Mouse (Mus musculus): Measurements from ENCODE around the gene Ube2m. TPM values are rescaled to one million over a fixed set of nuclear protein-coding genes. Genes with fewer than 3 reads are reported as not detected.
A peak's percentile ranks its signal among the peaks of the same experiment; 100 is the strongest.

Ube2m gene
- total and polyA plus RNA-seq, 2 experiments from 2014 or later: 146 to 383 TPM

GRCm38 (mm10) chr7:13043445-13044253 lies 5.6 kb upstream of the Ube2m start:
- Histone ChIP-seq H3K4me2 (ENCODE audit: low read depth, low read length, poor library complexity, severe bottlenecking) (peak overlapping the region; percentile 65), H3K9ac (replicated peaks; ENCODE audit: low read length, poor library complexity, severe bottlenecking) (peak overlapping the region; percentile 72), H3K4me1 (ENCODE audit: insufficient read depth, low read length) (peaks cover 7% of the 10 kb centered on the region; the same call in 1 of the 2 replicates), H3K36me3 (ENCODE audit: insufficient read depth, low read length) (no peaks in the 10 kb centered on the region), H3K27me3 (ENCODE audit: insufficient read depth, low read length) (peaks cover 10% of the 10 kb centered on the region; the same call in 1 of the 2 replicates), H3K27ac (ENCODE audit: low read depth, low read length) (peak overlapping the region; percentile 65), H3K4me3 (ENCODE audit: low read depth, low read length) (peak overlapping the region; percentile 39), H3K9me3 (ENCODE audit: low read length) (no peaks in the 10 kb centered on the region)
- DNase-seq (ENCODE audit: low spot score): peak; percentile 48
- TF ChIP-seq CTCF (IDR thresholded peaks at IDR 0.05): no peak
- peak; percentile 63 for ATAC-seq (ENCODE audit: low FRiP score)
- WGBS: 3% methylated on average over 87 of the region's 88 CpGs

GRCm38 (mm10) chr7:13043120-13043444 lies 5.0 kb upstream of the Ube2m start:
- ATAC-seq (ENCODE audit: low FRiP score) (no peak), DNase-seq (ENCODE audit: low spot score) (no peak)
- Histone ChIP-seq H3K36me3 (ENCODE audit: insufficient read depth, low read length) (no peaks in the 10 kb centered on the region), H3K4me3 (ENCODE audit: low read depth, low read length) (peak overlapping the region; percentile 39), H3K27ac (ENCODE audit: low read depth, low read length) (peak overlapping the region; percentile 65), H3K9me3 (ENCODE audit: low read length) (no peaks in the 10 kb centered on the region), H3K27me3 (ENCODE audit: insufficient read depth, low read length) (peaks cover 10% of the 10 kb centered on the region; the same call in 1 of the 2 replicates), H3K4me2 (ENCODE audit: low read depth, low read length, poor library complexity, severe bottlenecking) (peak overlapping the region; percentile 65), H3K4me1 (ENCODE audit: insufficient read depth, low read length) (peaks cover 7% of the 10 kb centered on the region; the same call in 1 of the 2 replicates), H3K9ac (replicated peaks; ENCODE audit: low read length, poor library complexity, severe bottlenecking) (peak overlapping the region; percentile 72)
- 41% methylated on average over 16 of the region's 16 CpGs for WGBS
- no peak for TF ChIP-seq CTCF (IDR thresholded peaks at IDR 0.05)

- DNase-seq (ENCODE audit: low spot score) (no peak), ATAC-seq (ENCODE audit: low FRiP score) (no peak)
- WGBS: 83% methylated on average over 6 of the region's 6 CpGs
- no peak overlapping the region for H3K4me3 ChIP-seq (ENCODE audit: low read depth, low read length)
- no peak overlapping the region for H3K4me2 ChIP-seq (ENCODE audit: low read depth, low read length, poor library complexity, severe bottlenecking)
- peaks cover 7% of the 10 kb centered on the region; the same call in 1 of the 2 replicates for H3K4me1 ChIP-seq (ENCODE audit: insufficient read depth, low read length)
- TF ChIP-seq CTCF (IDR thresholded peaks at IDR 0.05): no peak
- H3K9ac ChIP-seq (replicated peaks; ENCODE audit: low read length, poor library complexity, severe bottlenecking): no peak overlapping the region
- H3K9me3 ChIP-seq (ENCODE audit: low read length): no peaks in the 10 kb centered on the region
- H3K27ac ChIP-seq (ENCODE audit: low read depth, low read length): no peak overlapping the region
- H3K36me3 ChIP-seq (ENCODE audit: insufficient read depth, low read length): no peaks in the 10 kb centered on the region
- H3K27me3 ChIP-seq (ENCODE audit: insufficient read depth, low read length): peaks cover 10% of the 10 kb centered on the region; the same call in 1 of the 2 replicates
These were observed 4.4 kb upstream of the Ube2m start for GRCm38 (mm10) chr7:13042511-13042910.

GRCm38 (mm10) chr7:13041256-13041655 lies 3.2 kb upstream of the Ube2m start:
- Histone ChIP-seq H3K4me1 (ENCODE audit: insufficient read depth, low read length) (peaks cover 7% of the 10 kb centered on the region; the same call in 1 of the 2 replicates), H3K27ac (ENCODE audit: low read depth, low read length) (no peak overlapping the region), H3K27me3 (ENCODE audit: insufficient read depth, low read length) (peaks cover 10% of the 10 kb centered on the region; the same call in 1 of the 2 replicates), H3K9me3 (ENCODE audit: low read length) (no peaks in the 10 kb centered on the region), H3K36me3 (ENCODE audit: insufficient read depth, low read length) (0 out of 2 replicates have a peak, but pooled peaks cover under 1% of the 10 kb centered on the region), H3K4me3 (ENCODE audit: low read depth, low read length) (no peak overlapping the region), H3K9ac (replicated peaks; ENCODE audit: low read length, poor library complexity, severe bottlenecking) (no peak overlapping the region), H3K4me2 (ENCODE audit: low read depth, low read length, poor library complexity, severe bottlenecking) (no peak overlapping the region)
- TF ChIP-seq CTCF (IDR thresholded peaks at IDR 0.05): no peak
- 67% methylated on average over 1 of the region's 1 CpGs for WGBS
- ATAC-seq (ENCODE audit: low FRiP score) (no peak), DNase-seq (ENCODE audit: low spot score) (no peak)

GRCm38 (mm10) chr7:13039181-13039580 lies 1.1 kb upstream of the Ube2m start:
- no peaks in the 10 kb centered on the region for H3K9me3 ChIP-seq (ENCODE audit: low read length)
- H3K4me1 ChIP-seq (ENCODE audit: insufficient read depth, low read length): peaks cover 7% of the 10 kb centered on the region; the same call in 1 of the 2 replicates
- ATAC-seq (ENCODE audit: low FRiP score) (no peak), DNase-seq (ENCODE audit: low spot score) (no peak)
- TF ChIP-seq CTCF (IDR thresholded peaks at IDR 0.05): no peak
- H3K4me2 ChIP-seq (ENCODE audit: low read depth, low read length, poor library complexity, severe bottlenecking): peak overlapping the region; percentile 87
- H3K4me3 ChIP-seq (ENCODE audit: low read depth, low read length): peak overlapping the region; percentile 87
- peaks cover 12% of the 10 kb centered on the region for H3K36me3 ChIP-seq (ENCODE audit: insufficient read depth, low read length)
- H3K27me3 ChIP-seq (ENCODE audit: insufficient read depth, low read length): peaks cover 10% of the 10 kb centered on the region; the same call in 1 of the 2 replicates
- peak overlapping the region; percentile 98; the same call in 1 of the 2 replicates for H3K9ac ChIP-seq (replicated peaks; ENCODE audit: low read length, poor library complexity, severe bottlenecking)
- 88% methylated on average over 1 of the region's 1 CpGs for WGBS
- H3K27ac ChIP-seq (ENCODE audit: low read depth, low read length): peak overlapping the region; percentile 98

GRCm38 (mm10) chr7:13038621-13039169 lies 620 bp upstream of the Ube2m start:
- Histone ChIP-seq H3K4me1 (ENCODE audit: insufficient read depth, low read length) (peaks cover 11% of the 10 kb centered on the region), H3K27ac (ENCODE audit: low read depth, low read length) (peak overlapping the region; percentile 98), H3K9me3 (ENCODE audit: low read length) (no peaks in the 10 kb centered on the region), H3K4me3 (ENCODE audit: low read depth, low read length) (peak overlapping the region; percentile 87), H3K27me3 (ENCODE audit: insufficient read depth, low read length) (peaks cover 10% of the 10 kb centered on the region; the same call in 1 of the 2 replicates), H3K4me2 (ENCODE audit: low read depth, low read length, poor library complexity, severe bottlenecking) (peak overlapping the region; percentile 87), H3K36me3 (ENCODE audit: insufficient read depth, low read length) (peaks cover 12% of the 10 kb centered on the region), H3K9ac (replicated peaks; ENCODE audit: low read length, poor library complexity, severe bottlenecking) (peak overlapping the region; percentile 98)
- ATAC-seq (ENCODE audit: low FRiP score): no peak
- 18% methylated on average over 15 of the region's 15 CpGs for WGBS
- no peak for TF ChIP-seq CTCF (IDR thresholded peaks at IDR 0.05)
- peak; percentile 36 for DNase-seq (ENCODE audit: low spot score)
